Mouse (Mus musculus): Measurements from ENCODE around the gene Hivep3.

DNA sequence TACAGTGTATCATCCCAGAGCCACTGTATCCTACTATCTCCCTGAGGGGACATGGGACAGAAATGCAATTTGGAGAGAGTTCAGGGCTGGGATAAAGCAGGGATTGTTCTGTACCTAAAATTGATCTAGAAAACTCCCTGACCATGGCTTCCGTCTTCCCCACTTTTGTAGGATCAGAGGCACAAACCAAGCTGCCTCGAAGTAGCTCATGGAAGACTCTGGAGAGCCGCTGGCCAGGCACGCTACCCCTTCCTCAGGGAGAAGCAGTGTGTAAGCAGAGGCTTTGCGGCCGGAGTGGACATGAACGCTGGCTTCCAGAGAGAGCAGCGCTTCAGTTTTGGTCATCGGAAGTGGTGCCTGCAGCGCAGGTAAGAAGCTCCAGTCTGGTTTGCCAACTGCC is 331.1 kb downstream of the Hivep3 start, which contains the start of gene AL607142.1:
- TF ChIP-seq POLR2A (IDR thresholded peaks at IDR 0.05; ENCODE audit: control insufficient read depth, low read depth, low read length) (no peak), CTCF (IDR thresholded peaks at IDR 0.05; ENCODE audit: control insufficient read depth, insufficient read depth, insufficient replicate concordance, low read depth, low read length) (no peak)
